Mouse (Mus musculus): ENCODE measurements around the gene Tbc1d22a. TPM values are rescaled to one million over a fixed set of nuclear protein-coding genes. Genes with fewer than 3 reads are reported as not detected.

The Tbc1d22a gene
- polyA plus RNA-seq, 1 experiment from 2014 or later: 8.1 TPM

- no peaks in the 10 kb centered on the region for H3K36me3 ChIP-seq (ENCODE audit: control insufficient read depth, insufficient read depth, low read length)
- 0 out of 2 replicates have a peak, but pooled peaks cover 2% of the 10 kb centered on the region for H3K4me1 ChIP-seq (ENCODE audit: control insufficient read depth, insufficient read depth, low read length)
- no peak overlapping the region for H3K9ac ChIP-seq (ENCODE audit: low read length)
- ATAC-seq (ENCODE audit: low FRiP score) (no peak), DNase-seq (ENCODE audit: low spot score, missing footprints) (no peak)
- no peak overlapping the region for H3K27ac ChIP-seq (ENCODE audit: low read depth, low read length)
- H3K27me3 ChIP-seq (ENCODE audit: control insufficient read depth, insufficient read depth, low read length): no peaks in the 10 kb centered on the region
- H3K4me2 ChIP-seq: no peak overlapping the region
- no peaks in the 10 kb centered on the region for H3K9me3 ChIP-seq (ENCODE audit: control insufficient read depth, low read length)
- 85% methylated on average over 4 of the region's 4 CpGs for whole genome bisulfite sequencing
- H3K4me3 ChIP-seq (ENCODE audit: low read depth, low read length): no peak overlapping the region
Measured at GRCm38 (mm10) chr15:86496209-86496608, 281.9 kb downstream of the Tbc1d22a start.

GRCm38 (mm10) chr15:86496646-86497045 is 282.4 kb downstream of the Tbc1d22a start:
- H3K9me3 ChIP-seq (ENCODE audit: control insufficient read depth, low read length): no peaks in the 10 kb centered on the region
- DNase-seq (ENCODE audit: low spot score, missing footprints) (no peak), ATAC-seq (ENCODE audit: low FRiP score) (no peak)
- 0 out of 2 replicates have a peak, but pooled peaks cover 2% of the 10 kb centered on the region for H3K4me1 ChIP-seq (ENCODE audit: control insufficient read depth, insufficient read depth, low read length)
- 89% methylated on average over 7 of the region's 7 CpGs for WGBS
- no peak overlapping the region for H3K4me2 ChIP-seq
- no peaks in the 10 kb centered on the region for H3K36me3 ChIP-seq (ENCODE audit: control insufficient read depth, insufficient read depth, low read length)
- no peak overlapping the region for H3K27ac ChIP-seq (ENCODE audit: low read depth, low read length)
- H3K9ac ChIP-seq (ENCODE audit: low read length): no peak overlapping the region
- no peaks in the 10 kb centered on the region for H3K27me3 ChIP-seq (ENCODE audit: control insufficient read depth, insufficient read depth, low read length)
- H3K4me3 ChIP-seq (ENCODE audit: low read depth, low read length): no peak overlapping the region

- no peak overlapping the region for H3K9ac ChIP-seq (ENCODE audit: low read length)
- H3K4me2 ChIP-seq: no peak overlapping the region
- H3K27ac ChIP-seq (ENCODE audit: low read depth, low read length): no peak overlapping the region
- H3K4me1 ChIP-seq (ENCODE audit: control insufficient read depth, insufficient read depth, low read length): 0 out of 2 replicates have a peak, but pooled peaks cover 2% of the 10 kb centered on the region
- no peaks in the 10 kb centered on the region for H3K9me3 ChIP-seq (ENCODE audit: control insufficient read depth, low read length)
- ATAC-seq (ENCODE audit: low FRiP score) (no peak), DNase-seq (ENCODE audit: low spot score, missing footprints) (no peak)
- no peak overlapping the region for H3K4me3 ChIP-seq (ENCODE audit: low read depth, low read length)
- no peaks in the 10 kb centered on the region for H3K27me3 ChIP-seq (ENCODE audit: control insufficient read depth, insufficient read depth, low read length)
- no peaks in the 10 kb centered on the region for H3K36me3 ChIP-seq (ENCODE audit: control insufficient read depth, insufficient read depth, low read length)
Measured at GRCm38 (mm10) chr15:86500536-86500935, 286.3 kb downstream of the Tbc1d22a start.

GRCm38 (mm10) chr15:86503413-86503812 is 289.2 kb downstream of the Tbc1d22a start:
- Histone ChIP-seq H3K4me2 (no peak overlapping the region), H3K9ac (ENCODE audit: low read length) (no peak overlapping the region), H3K27ac (ENCODE audit: low read depth, low read length) (no peak overlapping the region), H3K4me1 (ENCODE audit: control insufficient read depth, insufficient read depth, low read length) (no peaks in the 10 kb centered on the region), H3K4me3 (ENCODE audit: low read depth, low read length) (no peak overlapping the region), H3K36me3 (ENCODE audit: control insufficient read depth, insufficient read depth, low read length) (no peaks in the 10 kb centered on the region), H3K9me3 (ENCODE audit: control insufficient read depth, low read length) (no peaks in the 10 kb centered on the region), H3K27me3 (ENCODE audit: control insufficient read depth, insufficient read depth, low read length) (no peaks in the 10 kb centered on the region)
- WGBS: 86% methylated on average over 10 of the region's 10 CpGs
- ATAC-seq (ENCODE audit: low FRiP score) (no peak), DNase-seq (ENCODE audit: low spot score, missing footprints) (peak; percentile 56)

- H3K36me3 ChIP-seq (ENCODE audit: control insufficient read depth, insufficient read depth, low read length): no peaks in the 10 kb centered on the region
- H3K27ac ChIP-seq (ENCODE audit: low read depth, low read length): no peak overlapping the region
- H3K4me2 ChIP-seq: no peak overlapping the region
- no peaks in the 10 kb centered on the region for H3K9me3 ChIP-seq (ENCODE audit: control insufficient read depth, low read length)
- H3K4me1 ChIP-seq (ENCODE audit: control insufficient read depth, insufficient read depth, low read length): no peaks in the 10 kb centered on the region
- H3K4me3 ChIP-seq (ENCODE audit: low read depth, low read length): no peak overlapping the region
- WGBS: 84% methylated on average over 4 of the region's 4 CpGs
- ATAC-seq (ENCODE audit: low FRiP score): no peak
- DNase-seq (ENCODE audit: low spot score, missing footprints): peak; percentile 39
- H3K9ac ChIP-seq (ENCODE audit: low read length): no peak overlapping the region
- no peaks in the 10 kb centered on the region for H3K27me3 ChIP-seq (ENCODE audit: control insufficient read depth, insufficient read depth, low read length)
Measured at GRCm38 (mm10) chr15:86506666-86507065, 292.4 kb downstream of the Tbc1d22a start.

GRCm38 (mm10) chr15:86507546-86507945 is 293.3 kb downstream of the Tbc1d22a start:
- H3K4me2 ChIP-seq: no peak overlapping the region
- no peaks in the 10 kb centered on the region for H3K9me3 ChIP-seq (ENCODE audit: control insufficient read depth, low read length)
- ATAC-seq (ENCODE audit: low FRiP score) (no peak), DNase-seq (ENCODE audit: low spot score, missing footprints) (peak; percentile 65)
- 91% methylated on average over 8 of the region's 8 CpGs for WGBS
- H3K9ac ChIP-seq (ENCODE audit: low read length): no peak overlapping the region
- H3K27ac ChIP-seq (ENCODE audit: low read depth, low read length): no peak overlapping the region
- H3K36me3 ChIP-seq (ENCODE audit: control insufficient read depth, insufficient read depth, low read length): no peaks in the 10 kb centered on the region
- H3K27me3 ChIP-seq (ENCODE audit: control insufficient read depth, insufficient read depth, low read length): no peaks in the 10 kb centered on the region
- no peak overlapping the region for H3K4me3 ChIP-seq (ENCODE audit: low read depth, low read length)
- H3K4me1 ChIP-seq (ENCODE audit: control insufficient read depth, insufficient read depth, low read length): no peaks in the 10 kb centered on the region

- Histone ChIP-seq H3K9me3 (ENCODE audit: control insufficient read depth, low read length) (no peaks in the 10 kb centered on the region), H3K27me3 (ENCODE audit: control insufficient read depth, insufficient read depth, low read length) (no peaks in the 10 kb centered on the region), H3K4me2 (no peak overlapping the region), H3K4me1 (ENCODE audit: control insufficient read depth, insufficient read depth, low read length) (no peaks in the 10 kb centered on the region), H3K36me3 (ENCODE audit: control insufficient read depth, insufficient read depth, low read length) (no peaks in the 10 kb centered on the region), H3K4me3 (ENCODE audit: low read depth, low read length) (no peak overlapping the region), H3K27ac (ENCODE audit: low read depth, low read length) (no peak overlapping the region), H3K9ac (ENCODE audit: low read length) (no peak overlapping the region)
- 67% methylated on average over 6 of the region's 7 CpGs for WGBS
- ATAC-seq (ENCODE audit: low FRiP score): no peak
- DNase-seq (ENCODE audit: low spot score, missing footprints): peak; percentile 69
Measured at GRCm38 (mm10) chr15:86508406-86509176, 294.3 kb downstream of the Tbc1d22a start.

- Histone ChIP-seq H3K4me3 (ENCODE audit: low read depth, low read length) (no peak overlapping the region), H3K9me3 (ENCODE audit: control insufficient read depth, low read length) (no peaks in the 10 kb centered on the region), H3K9ac (ENCODE audit: low read length) (no peak overlapping the region), H3K27ac (ENCODE audit: low read depth, low read length) (no peak overlapping the region), H3K27me3 (ENCODE audit: control insufficient read depth, insufficient read depth, low read length) (no peaks in the 10 kb centered on the region), H3K4me2 (no peak overlapping the region), H3K4me1 (ENCODE audit: control insufficient read depth, insufficient read depth, low read length) (no peaks in the 10 kb centered on the region), H3K36me3 (ENCODE audit: control insufficient read depth, insufficient read depth, low read length) (no peaks in the 10 kb centered on the region)
- WGBS: 70% methylated on average over 6 of the region's 6 CpGs
- ATAC-seq (ENCODE audit: low FRiP score): no peak
- DNase-seq (ENCODE audit: low spot score, missing footprints): peak; percentile 61
Measured at GRCm38 (mm10) chr15:86509601-86510000, 295.3 kb downstream of the Tbc1d22a start.

GRCm38 (mm10) chr15:86511181-86511580 is 296.9 kb downstream of the Tbc1d22a start:
- Histone ChIP-seq H3K27ac (ENCODE audit: low read depth, low read length) (no peak overlapping the region), H3K9ac (ENCODE audit: low read length) (no peak overlapping the region), H3K4me2 (no peak overlapping the region), H3K9me3 (ENCODE audit: control insufficient read depth, low read length) (no peaks in the 10 kb centered on the region), H3K4me1 (ENCODE audit: control insufficient read depth, insufficient read depth, low read length) (no peaks in the 10 kb centered on the region), H3K36me3 (ENCODE audit: control insufficient read depth, insufficient read depth, low read length) (no peaks in the 10 kb centered on the region), H3K4me3 (ENCODE audit: low read depth, low read length) (no peak overlapping the region), H3K27me3 (ENCODE audit: control insufficient read depth, insufficient read depth, low read length) (no peaks in the 10 kb centered on the region)
- DNase-seq (ENCODE audit: low spot score, missing footprints) (no peak), ATAC-seq (ENCODE audit: low FRiP score) (no peak)
- WGBS: 90% methylated on average over 7 of the region's 7 CpGs

Data from midbrain, embryonic 11.5 days (tissue).